Mouse (Mus musculus) v-Abl transformed pro-B cells (cell line): ENCODE results near the gene Cd72.

Experiments
- in situ Hi-C, 2 experiments: fragments of 400-800 bp; cut with MboI; formaldehyde crosslinking; loops; one replicate each; pipeline ENCODE4 v1.15.1; 2025; ENCODE audit not compliant: unreplicated experiment in 2 of 2

Gene Cd72

GRCm38 (mm10) chr4:43415221-43416070 is 39.0 kb downstream of the Cd72 start:
- in situ Hi-C loops: loop anchor here (5.0 to 25.0 kb wide), 2 partner anchors 368 to 447 kb away; partner anchors contain the start of genes Fam214b (in 2 of the 2) and Olfr155 (in 1 of the 2)

GRCm38 (mm10) chr4:43414761-43415160 is 39.7 kb downstream of the Cd72 start:
- in situ Hi-C loops: loop anchor here (5.0 to 25.0 kb wide), 2 partner anchors 367 to 448 kb away; partner anchors contain the start of genes Fam214b (in 2 of the 2) and Olfr155 (in 1 of the 2)

GRCm38 (mm10) chr4:43407071-43407920 is 47.1 kb downstream of the Cd72 start:
- in situ Hi-C loops: loop anchor here in 1 of 2 experiments (25.0 kb wide), 1 partner anchor 455 kb away; the partner anchor contains the start of gene Olfr155

GRCm38 (mm10) chr4:43406162-43406971 is 48.1 kb downstream of the Cd72 start:
- in situ Hi-C loops: loop anchor here in 1 of 2 experiments (25.0 kb wide), 1 partner anchor 456 kb away; the partner anchor contains the start of gene Olfr155

GRCm38 (mm10) chr4:43404697-43405096 is 49.7 kb downstream of the Cd72 start:
- in situ Hi-C loops: loop anchor here in 1 of 2 experiments (25.0 kb wide), 1 partner anchor 458 kb away; the partner anchor contains the start of gene Olfr155

- in situ Hi-C loops: loop anchor here in 1 of 2 experiments (25.0 kb wide), 1 partner anchor 460 kb away; the partner anchor contains the start of gene Olfr155
Observed at GRCm38 (mm10) chr4:43402212-43402611, 52.2 kb downstream of the Cd72 start.

- in situ Hi-C loops: loop anchor here in 1 of 2 experiments (25.0 kb wide), 1 partner anchor 461 kb away; the partner anchor contains the start of gene Olfr155
Observed at GRCm38 (mm10) chr4:43401486-43401885, 52.9 kb downstream of the Cd72 start.

GRCm38 (mm10) chr4:43400976-43401375 is 53.5 kb downstream of the Cd72 start:
- in situ Hi-C loops: loop anchor here in 1 of 2 experiments (25.0 kb wide), 1 partner anchor 461 kb away; the partner anchor contains the start of gene Olfr155

GRCm38 (mm10) chr4:43399391-43400131 is 54.9 kb downstream of the Cd72 start:
- in situ Hi-C loops: loop anchor here in 1 of 2 experiments (25.0 kb wide), 1 partner anchor 463 kb away; the partner anchor contains the start of gene Olfr155

GRCm38 (mm10) chr4:43398829-43399331 is 55.5 kb downstream of the Cd72 start:
- in situ Hi-C loops: no loop called here

- in situ Hi-C loops: no loop called here
Observed at GRCm38 (mm10) chr4:43398014-43398413, 56.4 kb downstream of the Cd72 start.
